Mouse (Mus musculus): Measurements from ENCODE around the gene Swap70.

The Swap70 gene

GRCm38 (mm10) chr7:110305486-110305885 lies 84.0 kb downstream of the Swap70 start:
- no peak for DNase-seq (ENCODE audit: low read depth, low spot score)

- DNase-seq (ENCODE audit: low read depth, low spot score) = no peak
Observed at GRCm38 (mm10) chr7:110306281-110306680, 84.8 kb downstream of the Swap70 start.

- no peak for DNase-seq (ENCODE audit: low read depth, low spot score)
Observed at GRCm38 (mm10) chr7:110307741-110308140, 86.2 kb downstream of the Swap70 start.

- no peak for DNase-seq (ENCODE audit: low read depth, low spot score)
Observed at GRCm38 (mm10) chr7:110309246-110309645, 87.7 kb downstream of the Swap70 start.

GRCm38 (mm10) chr7:110313392-110314055 lies 92.0 kb downstream of the Swap70 start:
- no peak for DNase-seq (ENCODE audit: low read depth, low spot score)

GRCm38 (mm10) chr7:110314401-110314890 lies 92.9 kb downstream of the Swap70 start:
- DNase-seq (ENCODE audit: low read depth, low spot score) = no peak

- no peak for DNase-seq (ENCODE audit: low read depth, low spot score)
Observed at GRCm38 (mm10) chr7:110315352-110315751, 93.8 kb downstream of the Swap70 start.

- DNase-seq (ENCODE audit: low read depth, low spot score) = no peak
Observed at GRCm38 (mm10) chr7:110317412-110317811, 95.9 kb downstream of the Swap70 start.

- no peak for DNase-seq (ENCODE audit: low read depth, low spot score)
Observed at GRCm38 (mm10) chr7:110318971-110319519, 97.5 kb downstream of the Swap70 start.

GRCm38 (mm10) chr7:110321106-110321505 lies 99.6 kb downstream of the Swap70 start:
- DNase-seq (ENCODE audit: low read depth, low spot score) = no peak

- no peak for DNase-seq (ENCODE audit: low read depth, low spot score)
Observed at GRCm38 (mm10) chr7:110324852-110325251, 103.3 kb downstream of the Swap70 start.

- no peak for DNase-seq (ENCODE audit: low read depth, low spot score)
Observed at GRCm38 (mm10) chr7:110325381-110326110, 104.0 kb downstream of the Swap70 start.
